Mouse (Mus musculus) kidney, postnatal 14 days (tissue): ENCODE measurements around the gene Enkur.
A peak's percentile ranks its signal among the peaks of the same experiment; 100 is the strongest.
"Not testable (repeated sequence)": the region's sequence is repeated elsewhere in the genome, so short reads cannot be mapped to it uniquely, and the experiment has no call there.

Experiments
- DNase-seq: peaks from one replicate; pipeline ENCODE4 v3.0.0; 2022; ENCODE audit warnings: mixed read lengths

The Enkur gene

GRCm38 (mm10) chr2:21204912-21205830, at the start of gene Enkur, which contains the start of gene Thnsl1:
Gene Enkur, minus strand, starts transcription at chr2:21205365.
Gene Thnsl1, plus strand, starts transcription at chr2:21205724.
- DNase-seq, result peak; percentile 99

GRCm38 (mm10) chr2:21254308-21254707, 49.1 kb upstream of the Enkur start:
- DNase-seq, result no peak

GRCm38 (mm10) chr2:21253644-21254043, 48.5 kb upstream of the Enkur start:
- no peak for DNase-seq

- DNase-seq, result peak; percentile 21
Measured at GRCm38 (mm10) chr2:21245477-21246102, 40.4 kb upstream of the Enkur start.

- no peak for DNase-seq
Measured at GRCm38 (mm10) chr2:21244986-21245385, 39.8 kb upstream of the Enkur start.

- not testable (repeated sequence) for DNase-seq
Measured at GRCm38 (mm10) chr2:21244104-21244503, 38.9 kb upstream of the Enkur start.

- DNase-seq, result peak; percentile 31
Measured at GRCm38 (mm10) chr2:21236846-21237245, 31.7 kb upstream of the Enkur start.

GRCm38 (mm10) chr2:21235844-21236386, 30.8 kb upstream of the Enkur start:
- DNase-seq, result no peak

GRCm38 (mm10) chr2:21234871-21235648, 29.9 kb upstream of the Enkur start:
- peak; percentile 12 for DNase-seq

GRCm38 (mm10) chr2:21231147-21231546, 26.0 kb upstream of the Enkur start:
- no peak for DNase-seq

GRCm38 (mm10) chr2:21230276-21230675, 25.1 kb upstream of the Enkur start:
- no peak for DNase-seq

- DNase-seq, result no peak
Measured at GRCm38 (mm10) chr2:21222453-21223384, 17.6 kb upstream of the Enkur start.

- no peak for DNase-seq
Measured at GRCm38 (mm10) chr2:21215284-21215683, 10.1 kb upstream of the Enkur start.

GRCm38 (mm10) chr2:21214322-21214721, 9.2 kb upstream of the Enkur start:
- DNase-seq, result no peak

- DNase-seq, result no peak
Measured at GRCm38 (mm10) chr2:21211361-21211760, 6.2 kb upstream of the Enkur start.

GRCm38 (mm10) chr2:21206278-21206677, 1.1 kb upstream of the Enkur start:
- no peak for DNase-seq

- DNase-seq, result no peak
Measured at GRCm38 (mm10) chr2:21205831-21206159, 630 bp upstream of the Enkur start.

GRCm38 (mm10) chr2:21202754-21203153, 2.4 kb downstream of the Enkur start:
- DNase-seq, result no peak

- no peak for DNase-seq
Measured at GRCm38 (mm10) chr2:21199051-21199450, 6.1 kb downstream of the Enkur start.

GRCm38 (mm10) chr2:21195233-21195632, 9.9 kb downstream of the Enkur start:
- no peak for DNase-seq

- no peak for DNase-seq
Measured at GRCm38 (mm10) chr2:21191232-21191631, 13.9 kb downstream of the Enkur start.

GRCm38 (mm10) chr2:21188610-21189009, 16.6 kb downstream of the Enkur start:
- DNase-seq, result no peak
